Mouse (Mus musculus) heart, adult 2 months (tissue): ENCODE results near the gene Tfrc. TPM values are rescaled to one million over a fixed set of nuclear protein-coding genes. Genes with fewer than 3 reads are reported as not detected.

Experiments used
- DNase-seq, 2 experiments: peaks; one replicate each; pipeline ENCODE4 v3.0.0; 2021
- H3K27ac ChIP-seq: fragments of 200-600 bp; 2 replicates; pipeline ENCODE4 v1.8.1; 2022
- H3K27me3 ChIP-seq: fragments of 200-500 bp; 2 replicates; pipeline ENCODE4 v1.6.1; 2012; ENCODE audit warnings: mild to moderate bottlenecking, low read length, inconsistent platforms, mixed read lengths; ENCODE audit not compliant: control insufficient read depth, insufficient read depth
- H3K36me3 ChIP-seq: fragments of 200-500 bp; 2 replicates; pipeline ENCODE4 v1.6.1; 2012; ENCODE audit warnings: low read length, inconsistent platforms; ENCODE audit not compliant: control insufficient read depth, insufficient read depth
- H3K4me1 ChIP-seq: fragments of 200-500 bp; 2 replicates; pipeline ENCODE4 v1.6.1; 2011; ENCODE audit warnings: low read length; ENCODE audit not compliant: control insufficient read depth, insufficient read depth
- H3K4me3 ChIP-seq: fragments of 200-600 bp; 2 replicates; pipeline ENCODE4 v1.8.1; 2022
- H3K79me2 ChIP-seq: fragments of 200-500 bp; replicated peaks from 2 replicates; pipeline ENCODE4 v1.6.1; 2012; ENCODE audit warnings: mild to moderate bottlenecking, inconsistent platforms, low read length, moderate library complexity, mixed read lengths; ENCODE audit not compliant: control insufficient read depth, insufficient read depth
- H3K9ac ChIP-seq: fragments of 200-500 bp; 2 replicates; pipeline ENCODE4 v1.6.1; 2012; ENCODE audit warnings: low read depth, mild to moderate bottlenecking, control low read depth, inconsistent platforms, low read length, mixed read lengths
- CTCF ChIP-seq: fragments of 200-600 bp; IDR thresholded peaks from 2 replicates; pipeline ENCODE4 v1.8.1; 2022; ENCODE audit warnings: antibody characterized with exemption, mild to moderate bottlenecking, moderate library complexity
- EP300 ChIP-seq: fragments of 200-500 bp; IDR thresholded peaks from 2 replicates; pipeline ENCODE4 v1.6.1; 2011; ENCODE audit warnings: low read depth, low read length, control low read depth; ENCODE audit not compliant: insufficient read depth
- POLR2A ChIP-seq: fragments of 200-500 bp; IDR thresholded peaks from 2 replicates; pipeline ENCODE4 v1.6.1; 2011; ENCODE audit warnings: mild to moderate bottlenecking, low read depth, low read length, control low read depth; ENCODE audit not compliant: insufficient read depth
- WGBS: fragments of 180-500 bp; shearing (Covaris S2); methylation state at CpG from one replicate; pipeline ENCODE4 v1.1.7; 2018; 5-methylcytosine and 5-hydroxymethylcytosine counted together
- intact Hi-C: fragments of 180-260 bp; cut with DNase I; formaldehyde crosslinking; loops from one replicate; pipeline ENCODE4 v1.15.1; 2025
- polyA plus RNA-seq: library from polyadenylated mRNA; depleted of rRNA; stranded (reverse); fragments of >200 nt; gene quantifications from 2 replicates; pipeline ENCODE4 v1.2.3, GENCODE M21; 2012
- total RNA-seq, 2 experiments: library from RNA; stranded (reverse); gene quantifications; 2 replicates each; pipeline ENCODE4 v1.2.3; 2021

Tfrc gene
- total and polyA plus RNA-seq, 3 experiments: 27.8 to 85.7 (median 51.3) TPM

- WGBS: 55% methylated on average over 13 of the region's 13 CpGs
- H3K27me3 ChIP-seq: no peaks in the 10 kb centered on the region
- no peak overlapping the region for H3K4me3 ChIP-seq
- no peaks in the 10 kb centered on the region for H3K79me2 ChIP-seq
- no peak for TF ChIP-seq EP300
- no peak for TF ChIP-seq CTCF
- no peak for TF ChIP-seq POLR2A
- H3K27ac ChIP-seq: peak overlapping the region; percentile 65
- peak; percentile 57 to 65 for DNase-seq
- intact Hi-C loops: no loop called here
- peaks cover 9% of the 10 kb centered on the region; the same call in 1 of the 2 replicates for H3K4me1 ChIP-seq
- H3K9ac ChIP-seq: no peak overlapping the region
- H3K36me3 ChIP-seq: no peaks in the 10 kb centered on the region
These were observed 64.3 kb downstream of the Tfrc start for GRCm38 (mm10) chr16:32672861-32673560.

DNA sequence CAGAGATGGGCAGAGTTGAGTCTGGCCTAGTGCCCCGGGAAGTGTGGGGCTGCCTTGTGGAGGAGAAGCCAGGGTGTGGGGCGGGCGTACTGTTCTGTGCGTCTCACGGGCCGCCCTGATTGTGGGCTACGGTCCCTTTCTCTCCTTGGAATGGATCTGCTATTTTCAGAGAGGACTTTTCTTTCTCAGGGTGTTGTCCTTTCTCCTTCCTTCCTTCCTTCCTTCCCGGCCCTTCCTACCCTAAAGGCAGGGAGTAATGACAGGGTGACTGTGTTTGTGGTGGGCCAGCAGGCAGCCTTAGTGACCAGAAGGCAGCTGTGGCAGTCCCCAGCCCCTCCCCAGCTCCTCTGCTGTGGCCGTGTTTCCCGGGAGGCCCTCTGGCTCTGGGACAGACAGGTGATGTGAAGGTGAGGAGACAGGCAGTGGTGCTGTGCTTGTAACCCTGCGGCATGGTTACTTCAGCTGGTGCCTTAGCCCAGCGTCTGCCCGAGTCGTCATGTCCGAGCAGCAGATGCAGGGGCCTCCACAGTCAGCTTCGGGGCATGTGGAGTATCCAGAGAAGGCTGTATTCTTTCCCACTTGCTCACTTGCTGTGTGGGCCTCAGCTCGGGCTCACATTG lies 65.5 kb downstream of the Tfrc start:
- DNase-seq: no peak
- no peaks in the 10 kb centered on the region for H3K27me3 ChIP-seq
- no peak overlapping the region for H3K9ac ChIP-seq
- H3K4me1 ChIP-seq: peaks cover 9% of the 10 kb centered on the region; the same call in 1 of the 2 replicates
- 70% methylated on average over 17 of the region's 17 CpGs for WGBS
- H3K27ac ChIP-seq: peak overlapping the region; percentile 65
- H3K36me3 ChIP-seq: no peaks in the 10 kb centered on the region
- H3K4me3 ChIP-seq: no peak overlapping the region
- no peaks in the 10 kb centered on the region for H3K79me2 ChIP-seq
- TF ChIP-seq POLR2A: no peak
- TF ChIP-seq EP300: no peak
- TF ChIP-seq CTCF: no peak
- intact Hi-C loops: no loop called here

DNA sequence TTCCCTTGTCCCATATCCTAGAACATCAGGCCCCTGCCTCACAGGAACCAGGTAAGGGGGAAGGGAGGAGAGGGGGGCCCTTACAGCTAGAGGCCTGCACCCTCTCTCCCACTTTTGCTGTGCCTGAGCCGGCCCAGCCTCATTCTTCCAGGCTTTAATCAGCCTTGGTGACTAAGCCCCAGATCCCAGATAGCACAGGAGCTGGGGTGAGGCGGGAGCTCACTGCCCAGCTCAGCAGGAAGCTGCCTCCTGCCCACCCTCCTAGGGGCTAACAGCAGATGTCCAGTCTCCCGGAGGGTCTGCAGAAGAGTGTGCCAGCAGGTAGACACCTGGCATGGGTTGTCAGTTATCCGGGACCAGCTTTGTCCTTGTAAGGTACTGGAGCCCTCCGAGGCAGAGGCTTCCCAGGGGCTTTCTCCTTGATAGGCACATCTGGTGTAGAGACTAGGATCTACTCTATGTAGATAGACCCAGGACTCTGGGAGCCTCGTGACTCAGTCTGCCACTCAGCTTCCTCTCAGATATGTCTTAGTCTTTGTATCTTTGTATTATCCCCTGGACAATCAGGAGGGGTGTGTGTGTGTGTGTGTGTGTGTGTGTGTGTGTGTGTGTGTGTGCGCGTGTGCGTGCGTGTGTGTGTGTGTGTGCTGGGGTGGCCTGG lies 68.5 kb downstream of the Tfrc start:
- no peak overlapping the region for H3K4me3 ChIP-seq
- TF ChIP-seq EP300: no peak
- TF ChIP-seq POLR2A: no peak
- TF ChIP-seq CTCF: no peak
- intact Hi-C loops: no loop called here
- peaks cover 9% of the 10 kb centered on the region; the same call in 1 of the 2 replicates for H3K4me1 ChIP-seq
- no peak overlapping the region for H3K27ac ChIP-seq
- H3K79me2 ChIP-seq: no peaks in the 10 kb centered on the region
- 79% methylated on average over 10 of the region's 10 CpGs for WGBS
- no peak overlapping the region for H3K9ac ChIP-seq
- no peaks in the 10 kb centered on the region for H3K36me3 ChIP-seq
- H3K27me3 ChIP-seq: no peaks in the 10 kb centered on the region
- peak in 1 of 2 experiments; percentile 14 for DNase-seq

DNA sequence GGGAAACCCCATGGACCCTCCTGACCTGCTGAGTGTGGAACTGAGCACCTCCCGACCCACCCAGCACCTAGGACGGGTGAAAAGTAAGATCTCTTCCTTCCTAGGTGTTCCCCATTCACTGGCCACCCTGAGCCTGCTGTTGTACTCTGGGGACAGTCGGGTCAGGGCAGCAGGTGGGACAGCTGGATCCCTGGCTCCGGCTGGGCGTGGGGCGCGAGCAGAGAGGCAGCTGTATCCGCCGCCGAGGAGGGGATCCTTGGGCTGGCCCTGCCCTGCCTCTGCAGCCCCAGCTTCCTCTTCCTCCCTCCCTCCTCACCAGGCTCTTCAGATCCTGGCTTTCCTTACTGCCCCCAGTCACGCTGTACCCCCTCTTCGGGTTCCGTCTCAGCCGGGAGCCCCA lies 69.2 kb downstream of the Tfrc start:
- WGBS: 73% methylated on average over 14 of the region's 14 CpGs
- H3K27ac ChIP-seq: no peak overlapping the region
- no peak overlapping the region for H3K4me3 ChIP-seq
- no peaks in the 10 kb centered on the region for H3K27me3 ChIP-seq
- no peak overlapping the region for H3K9ac ChIP-seq
- no peaks in the 10 kb centered on the region for H3K79me2 ChIP-seq
- no peaks in the 10 kb centered on the region for H3K36me3 ChIP-seq
- TF ChIP-seq EP300: no peak
- TF ChIP-seq POLR2A: no peak
- no peak for TF ChIP-seq CTCF
- intact Hi-C loops: no loop called here
- peak in 1 of 2 experiments; percentile 16 for DNase-seq
- peaks cover 5% of the 10 kb centered on the region; the same call in 1 of the 2 replicates for H3K4me1 ChIP-seq

DNA sequence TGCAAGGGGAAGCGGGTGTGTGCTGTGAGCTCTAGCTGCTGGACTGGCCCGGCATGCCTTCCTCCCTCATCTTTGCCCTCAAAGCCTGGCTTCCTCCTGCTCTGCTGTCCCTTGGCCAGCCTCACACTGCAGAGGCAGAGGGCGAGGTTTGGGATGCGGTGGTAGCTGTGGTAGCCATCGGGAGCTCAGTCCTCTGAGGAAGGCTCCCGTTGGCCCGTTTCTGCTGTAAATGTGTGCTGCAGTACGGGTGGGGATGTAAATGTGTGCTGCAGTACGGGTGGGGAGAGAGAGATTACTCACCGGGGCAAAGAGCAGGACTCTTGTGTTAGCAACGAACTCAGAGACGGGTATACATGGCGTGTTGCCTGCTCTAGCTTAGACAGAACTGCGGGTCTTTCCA lies 70.1 kb downstream of the Tfrc start:
- H3K9ac ChIP-seq: no peak overlapping the region
- WGBS: 73% methylated on average over 14 of the region's 14 CpGs

More for the DNA sequence above, 70.1 kb downstream of the Tfrc start:
- H3K4me3 ChIP-seq: no peak overlapping the region
- no peaks in the 10 kb centered on the region for H3K27me3 ChIP-seq
- no peaks in the 10 kb centered on the region for H3K36me3 ChIP-seq
- H3K27ac ChIP-seq: no peak overlapping the region
- peak in 1 of 2 experiments; percentile 15 for DNase-seq
- no peak for TF ChIP-seq CTCF
- no peak for TF ChIP-seq EP300
- no peak for TF ChIP-seq POLR2A
- H3K4me1 ChIP-seq: peaks cover 2% of the 10 kb centered on the region; the same call in 1 of the 2 replicates
- intact Hi-C loops: no loop called here
- H3K79me2 ChIP-seq: no peaks in the 10 kb centered on the region
